In the genomic region with DNA sequence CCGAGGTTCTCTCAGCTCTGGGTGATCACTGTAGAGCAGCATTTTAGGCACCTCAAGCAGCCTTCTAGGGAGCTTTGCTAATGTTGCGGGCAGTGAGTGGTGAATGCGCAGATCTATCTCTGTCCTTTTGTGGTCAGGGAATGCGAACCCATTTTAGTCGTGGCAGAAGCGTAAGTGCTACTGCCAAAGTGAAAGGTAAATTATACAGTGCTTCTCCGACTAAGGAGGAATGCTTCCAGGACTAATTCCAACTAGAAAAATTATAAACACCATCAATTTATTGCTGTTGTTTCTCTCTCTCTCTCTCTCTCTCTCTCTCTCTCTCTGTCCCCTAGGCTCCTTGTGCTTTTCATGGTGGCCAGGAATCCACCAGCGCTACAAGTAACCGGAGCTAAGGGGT, we compare ENCODE assay signal across 8 mouse cellular contexts. TPM values are rescaled to one million over a fixed set of nuclear protein-coding genes. Genes with fewer than 3 reads are reported as not detected.
DNase-seq lines count a peak whose midpoint lies in the region; ATAC-seq and TF ChIP-seq lines count a peak whose summit lies in the region.

Bloc1s1 (minus strand) TSS at position 101 of the 400 bp plus-strand sequence.

- 68% methylated on average over 9 of the region's 9 CpGs for WGBS in lung, embryonic 14.5 days
- 65% methylated on average over 9 of the region's 9 CpGs for WGBS in midbrain, embryonic 15.5 days

- peaks cover 8% of the 10 kb centered on the region; the same call in 1 of the 2 replicates for H3K36me3 ChIP-seq in lung, embryonic 14.5 days (ENCODE audit: insufficient read depth)
- no peaks in the 10 kb centered on the region for H3K36me3 ChIP-seq in midbrain, embryonic 15.5 days (replicated peaks)

- no peaks in the 10 kb centered on the region for H3K9me3 ChIP-seq in lung, embryonic 14.5 days (ENCODE audit: low read depth, low read length)
- no peaks in the 10 kb centered on the region for H3K9me3 ChIP-seq in midbrain, embryonic 15.5 days

- H3K4me2 ChIP-seq in lung, embryonic 14.5 days: peak within 1 kb of the TSS; percentile 74
- H3K4me2 ChIP-seq in midbrain, embryonic 15.5 days: peak within 1 kb of the TSS; percentile 71

- H3K4me1 ChIP-seq in lung, embryonic 14.5 days (ENCODE audit: insufficient read depth): peaks cover 3% of the 10 kb centered on the region; the same call in 1 of the 2 replicates
- H3K4me1 ChIP-seq in brown adipose tissue, adult 24 weeks (ENCODE audit: control insufficient read depth, insufficient read depth, insufficient read length, low read length): peaks cover 11% of the 10 kb centered on the region; the same call in 1 of the 2 replicates
- H3K4me1 ChIP-seq in midbrain, embryonic 15.5 days: peaks cover 26% of the 10 kb centered on the region

- no peak for DNase-seq in lung, embryonic 14.5 days
- no peak for DNase-seq in lung, postnatal 14 days
- no peak for DNase-seq in heart, adult 8-10 months (ENCODE audit: low spot score)
- DNase-seq in layer of hippocampus, postnatal 25 days (ENCODE audit: extremely low spot score in 1 of 2, low spot score in 1 of 2): no peak
- DNase-seq in right cerebral cortex, postnatal 10 days (ENCODE audit: low spot score in 2 of 2): no peak
- DNase-seq in c-Kit-positive CD71-positive TER-119-positive erythroid progenitor cells, embryonic 14.5 days (ENCODE audit: low spot score): no peak

- no peaks in the 10 kb centered on the region for H3K27me3 ChIP-seq in lung, embryonic 14.5 days (ENCODE audit: insufficient read depth, low read length)
- H3K27me3 ChIP-seq in midbrain, embryonic 15.5 days (replicated peaks): peaks cover 8% of the 10 kb centered on the region; the same call in 1 of the 2 replicates

- peak within 1 kb of the TSS; percentile 89 for H3K27ac ChIP-seq in lung, embryonic 14.5 days (ENCODE audit: low read depth)
- peak within 1 kb of the TSS; percentile 92 for H3K27ac ChIP-seq in brown adipose tissue, adult 24 weeks (replicated peaks; ENCODE audit: low read depth, low read length)
- peak within 1 kb of the TSS; percentile 92 for H3K27ac ChIP-seq in midbrain, embryonic 15.5 days

- ATAC-seq in lung, embryonic 14.5 days (ENCODE audit: insufficient read depth): no peak
- no peak for ATAC-seq in midbrain, embryonic 15.5 days (replicated peaks)

- peak within 1 kb of the TSS; percentile 76 for H3K4me3 ChIP-seq in lung, embryonic 14.5 days (ENCODE audit: low read depth, low read length)
- H3K4me3 ChIP-seq in brown adipose tissue, adult 24 weeks (ENCODE audit: insufficient read depth, low read depth, low read length): peak within 1 kb of the TSS; percentile 74
- H3K4me3 ChIP-seq in midbrain, embryonic 15.5 days: peak within 1 kb of the TSS; percentile 69

- H3K9ac ChIP-seq in lung, embryonic 14.5 days: peak within 1 kb of the TSS; percentile 69
- peak within 1 kb of the TSS; percentile 89 for H3K9ac ChIP-seq in midbrain, embryonic 15.5 days

- TF ChIP-seq CTCF in lung, embryonic 14.5 days (IDR thresholded peaks at IDR 0.05; ENCODE audit: low read depth): no peak

RNA-seq across cellular contexts. Expression of gene Bloc1s1, which starts in this region (rescaled TPM):
- 175 and 180 TPM in 2 replicates for polyA plus RNA-seq in lung, embryonic 14.5 days (2014; fragmentation: Nextera tagmentation; extraction: Ambion mirVana)
- 297 and 417 TPM in 2 replicates for polyA plus RNA-seq in brown adipose tissue, adult 24 weeks (2012; ENCODE audit: insufficient read depth, insufficient read length, missing spikeins)
- total RNA-seq in heart, adult 8-10 months (2022): 100 to 1,000 TPM; 150 to 260 (median 205) TPM
- 100 to 1,000 TPM in 1 of 2 experiments, 10 to 100 TPM in 1; 86.8 to 102 TPM for total RNA-seq in layer of hippocampus, postnatal 25 days (2021)
- polyA plus RNA-seq in midbrain, embryonic 15.5 days (2015; fragmentation: Nextera tagmentation; extraction: Ambion mirVana): 259 and 262 TPM in 2 replicates
